Mouse (Mus musculus) olfactory bulb, adult 2 months (tissue): ENCODE data around the gene Bloc1s2. TPM values are rescaled to one million over a fixed set of nuclear protein-coding genes. Genes with fewer than 3 reads are reported as not detected.

Experiments used
- H3K27ac ChIP-seq: fragments of 200-500 bp; 2 replicates; pipeline ENCODE4 v1.5.1; 2012; ENCODE audit warnings: low read depth, low read length; ENCODE audit not compliant: insufficient read depth
- H3K4me1 ChIP-seq: fragments of 200-500 bp; 2 replicates; pipeline ENCODE4 v1.6.1; 2012; ENCODE audit warnings: low read length; ENCODE audit not compliant: control insufficient read depth, insufficient read depth
- H3K4me3 ChIP-seq: fragments of 200-500 bp; 2 replicates; pipeline ENCODE4 v1.5.1; 2012; ENCODE audit warnings: mild to moderate bottlenecking, low read depth, low read length, moderate library complexity; ENCODE audit not compliant: insufficient read depth
- CTCF ChIP-seq: fragments of 200-500 bp; IDR thresholded peaks from 2 replicates; pipeline ENCODE4 v1.5.1; 2012; ENCODE audit warnings: low read depth, mild to moderate bottlenecking, low read length, moderate library complexity; ENCODE audit not compliant: insufficient read depth
- POLR2A ChIP-seq: fragments of 200-500 bp; IDR thresholded peaks from 2 replicates; pipeline ENCODE4 v1.6.1; 2012; ENCODE audit warnings: mild to moderate bottlenecking, low read depth, low read length, moderate library complexity; ENCODE audit not compliant: insufficient read depth
- WGBS: fragments of 180-500 bp; shearing (Covaris S2); methylation state at CpG from one replicate; pipeline ENCODE4 v1.1.7; 2018; 5-methylcytosine and 5-hydroxymethylcytosine counted together
- polyA plus RNA-seq: library from polyadenylated mRNA; stranded (reverse); fragments of >200 nt; gene quantifications from 2 replicates; pipeline ENCODE4 v1.2.4, GENCODE M21; 2012; ENCODE audit warnings: low replicate concordance; ENCODE audit not compliant: missing spikeins, insufficient read depth, insufficient read length

Bloc1s2 gene
- polyA plus RNA-seq, 1 experiment: not detected

GRCm38 (mm10) chr19:44108996-44109395 lies 37.2 kb downstream of the Bloc1s2 start:
- no peak for TF ChIP-seq POLR2A
- Histone ChIP-seq H3K4me3 (no peak overlapping the region), H3K4me1 (no peaks in the 10 kb centered on the region), H3K27ac (no peak overlapping the region)

- TF ChIP-seq CTCF (no peak), POLR2A (no peak)
- Histone ChIP-seq H3K4me3 (peak overlapping the region; percentile 91), H3K4me1 (no peaks in the 10 kb centered on the region), H3K27ac (0 out of 2 replicates have a peak overlapping the region, but pooled peaks have one; percentile 3)
- WGBS: 28% methylated on average over 22 of the region's 22 CpGs
Measured at GRCm38 (mm10) chr19:44107661-44108521, 38.4 kb downstream of the Bloc1s2 start.

DNA sequence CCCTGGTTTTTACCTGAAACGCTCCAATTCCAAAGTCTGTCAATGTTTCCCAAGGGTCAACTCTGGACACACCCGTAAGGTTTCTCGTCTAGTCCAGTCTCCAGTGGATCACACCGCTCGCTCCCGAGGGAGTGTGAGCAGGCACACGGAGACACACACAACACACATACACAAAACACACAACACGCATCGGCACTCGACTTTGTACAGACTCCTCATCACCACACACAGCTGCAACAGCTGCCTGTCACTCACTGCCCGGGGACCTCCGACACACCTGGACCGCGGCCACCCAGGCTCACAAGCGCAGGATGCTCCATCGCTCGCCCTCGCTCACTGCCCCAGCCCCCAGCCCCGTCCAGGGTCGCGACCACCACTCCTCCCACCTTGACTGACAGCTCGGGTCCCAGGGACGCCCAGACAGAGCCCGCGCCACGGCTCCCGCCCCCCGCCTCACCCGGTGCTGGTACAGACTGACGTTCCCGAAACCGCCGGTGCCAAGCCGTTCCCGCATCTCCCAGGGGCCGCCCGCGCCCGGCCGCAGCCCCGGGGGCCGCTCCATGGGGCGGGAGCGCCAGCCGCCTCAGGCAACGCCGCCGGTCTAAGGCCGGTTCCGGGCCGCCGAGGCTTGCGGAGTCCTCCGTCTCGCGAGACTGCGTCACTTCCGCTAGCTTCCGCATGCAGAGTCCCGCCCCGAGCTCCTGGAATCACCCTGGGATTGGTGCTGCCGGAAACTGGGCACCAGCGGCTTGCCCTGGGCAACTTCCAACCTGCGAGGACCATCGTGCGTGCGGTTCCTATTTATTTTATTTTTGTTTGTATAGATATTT lies 39.2 kb downstream of the Bloc1s2 start, which contains the start of gene Chuk:
Gene Chuk (minus strand): TSS at position 650 of the 830 bp plus-strand sequence.
- Histone ChIP-seq H3K27ac (peak within 1 kb of the TSS; percentile 46; the same call in 1 of the 2 replicates), H3K4me3 (peak within 1 kb of the TSS; percentile 91), H3K4me1 (no peaks in the 10 kb centered on the region)
- TF ChIP-seq POLR2A (peak; percentile 94), CTCF (no peak)
- WGBS: under 1% methylated on average over 67 of the region's 67 CpGs

GRCm38 (mm10) chr19:44104393-44104792 lies 41.9 kb downstream of the Bloc1s2 start:
- WGBS: 88% methylated on average over 1 of the region's 1 CpGs
- Histone ChIP-seq H3K4me1 (no peaks in the 10 kb centered on the region), H3K27ac (no peak overlapping the region), H3K4me3 (no peak overlapping the region)
- no peak for TF ChIP-seq POLR2A
- no peak for TF ChIP-seq CTCF

DNA sequence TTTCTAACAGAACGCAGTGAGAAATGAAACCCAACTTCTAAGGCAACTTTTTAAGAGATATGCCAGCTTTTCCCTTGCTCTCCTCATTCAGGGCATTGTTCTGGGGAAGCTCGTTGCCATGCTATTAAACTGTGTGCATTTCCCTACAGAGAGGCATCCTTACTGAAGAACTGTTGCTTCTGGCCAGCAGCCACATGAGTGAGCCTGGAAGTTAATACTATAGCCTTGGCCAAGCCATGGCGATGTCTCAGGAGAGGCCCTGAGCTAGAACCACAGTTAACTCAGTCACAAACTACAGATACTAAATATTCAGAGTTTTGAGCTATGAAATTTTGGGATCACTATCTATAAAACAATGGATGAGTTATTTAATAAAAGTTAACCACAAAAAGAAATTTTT lies 43.2 kb downstream of the Bloc1s2 start:
- TF ChIP-seq POLR2A: no peak
- no peak for TF ChIP-seq CTCF
- Histone ChIP-seq H3K4me3 (no peak overlapping the region), H3K4me1 (no peaks in the 10 kb centered on the region), H3K27ac (no peak overlapping the region)
- WGBS: 68% methylated on average over 3 of the region's 3 CpGs

DNA sequence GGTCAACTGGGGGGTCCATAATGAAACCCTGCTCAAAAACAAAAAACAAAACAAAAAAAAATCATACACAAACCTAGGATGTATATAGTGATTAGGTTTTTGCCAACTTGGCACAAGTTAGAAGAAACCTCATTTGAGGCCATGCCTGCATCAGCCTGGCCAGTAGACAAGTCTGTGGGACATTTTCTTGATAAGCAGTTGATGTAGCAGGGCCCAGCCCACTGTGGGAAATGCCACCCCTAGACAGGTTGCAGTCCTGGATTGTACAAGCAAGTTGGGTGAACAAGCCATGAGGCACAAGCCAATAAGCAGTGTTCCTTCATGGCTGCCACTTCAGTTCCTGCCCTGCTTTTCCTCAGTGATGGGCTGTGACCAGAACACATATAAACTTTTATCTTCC lies 45.4 kb downstream of the Bloc1s2 start:
- H3K4me1 ChIP-seq: no peaks in the 10 kb centered on the region
- H3K27ac ChIP-seq: no peak overlapping the region
- TF ChIP-seq CTCF (no peak), POLR2A (no peak)
- H3K4me3 ChIP-seq: no peak overlapping the region

Other genes with a start within 250 kb of the Bloc1s2 start
- gene Dnmbp, start 206.3 kb downstream of the Bloc1s2 start, polyA plus RNA-seq: not detected in 2 replicates
- gene Cpn1, start 159.9 kb downstream of the Bloc1s2 start, polyA plus RNA-seq: not detected in 2 replicates
- not detected in 2 replicates for gene Cyp2c23, start 117.2 kb downstream of the Bloc1s2 start, polyA plus RNA-seq
- not detected in 2 replicates for gene Erlin1, start 76.7 kb downstream of the Bloc1s2 start, polyA plus RNA-seq
- gene Chuk, start 39.0 kb downstream of the Bloc1s2 start, polyA plus RNA-seq: not detected in 2 replicates
- not detected in 2 replicates for gene Cwf19l1, start 10.6 kb downstream of the Bloc1s2 start, polyA plus RNA-seq
- gene Pkd2l1, start 46.0 kb upstream of the Bloc1s2 start, polyA plus RNA-seq: not detected in 2 replicates
- not detected in 2 replicates for gene Scd3, start 56.8 kb upstream of the Bloc1s2 start, polyA plus RNA-seq
- 299 and 337 TPM in 2 replicates for gene Scd2, start 147.2 kb upstream of the Bloc1s2 start, polyA plus RNA-seq
- not detected in 2 replicates for gene Scd4, start 186.6 kb upstream of the Bloc1s2 start, polyA plus RNA-seq